Mouse (Mus musculus) T-helper 2 cell (primary cell): ENCODE results near the gene Usp20.

Experiments used
- in situ Hi-C: fragments of 300-600 bp; cut with MboI, MseI; formaldehyde crosslinking; loops from one replicate; pipeline ENCODE4 v1.15.1; 2025; ENCODE audit warnings: high pct_unique_total_duplicates

Gene Usp20

GRCm38 (mm10) chr2:30985111-30986020 lies 3.3 kb downstream of the Usp20 start:
- in situ Hi-C loops, result no loop called here

GRCm38 (mm10) chr2:30990221-30990620 lies 8.1 kb downstream of the Usp20 start:
- in situ Hi-C loops, result no loop called here

DNA sequence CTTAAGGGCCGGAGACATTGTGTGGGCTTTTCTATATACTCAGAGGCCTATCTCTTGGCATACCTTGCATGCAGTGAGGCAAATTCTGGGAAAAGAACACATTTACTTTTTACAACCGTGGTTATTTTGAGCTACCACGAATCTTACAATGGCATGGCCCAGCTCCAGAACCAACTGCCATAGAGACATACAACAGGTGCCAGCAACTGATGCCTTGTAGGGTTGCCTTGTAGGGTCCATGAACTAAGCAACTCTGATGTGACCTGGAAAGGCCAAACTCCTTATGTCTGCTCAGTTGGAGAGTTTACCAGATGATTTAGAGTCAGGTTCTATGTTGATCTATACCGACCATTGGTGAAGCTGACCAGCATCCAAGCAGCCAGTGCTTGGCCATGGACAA lies 12.8 kb downstream of the Usp20 start:
- in situ Hi-C loops, result no loop called here

- in situ Hi-C loops, result no loop called here
Observed at GRCm38 (mm10) chr2:30995432-30995996, 13.4 kb downstream of the Usp20 start.

GRCm38 (mm10) chr2:30998443-30999260 lies 16.6 kb downstream of the Usp20 start:
- in situ Hi-C loops, result no loop called here

DNA sequence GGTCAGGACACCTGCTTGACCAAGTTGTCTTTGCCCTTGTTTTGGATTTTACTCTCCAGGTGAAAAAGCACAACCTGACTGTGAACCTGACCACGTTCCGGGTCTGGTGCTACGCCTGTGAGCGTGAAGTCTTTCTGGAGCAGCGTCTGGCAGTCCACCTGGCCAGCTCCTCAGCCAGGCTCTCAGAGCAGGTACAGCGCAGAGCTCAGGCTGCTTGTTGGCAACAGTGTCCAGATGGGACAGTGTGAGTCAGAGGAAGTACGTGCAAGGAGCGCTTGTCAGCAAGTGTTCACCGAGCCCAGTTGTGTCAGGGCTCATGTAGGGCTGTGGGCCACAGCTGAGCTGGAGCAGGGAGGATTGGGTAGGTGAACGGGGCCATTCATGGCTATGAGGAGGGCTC lies 20.8 kb downstream of the Usp20 start:
- in situ Hi-C loops, result no loop called here

DNA sequence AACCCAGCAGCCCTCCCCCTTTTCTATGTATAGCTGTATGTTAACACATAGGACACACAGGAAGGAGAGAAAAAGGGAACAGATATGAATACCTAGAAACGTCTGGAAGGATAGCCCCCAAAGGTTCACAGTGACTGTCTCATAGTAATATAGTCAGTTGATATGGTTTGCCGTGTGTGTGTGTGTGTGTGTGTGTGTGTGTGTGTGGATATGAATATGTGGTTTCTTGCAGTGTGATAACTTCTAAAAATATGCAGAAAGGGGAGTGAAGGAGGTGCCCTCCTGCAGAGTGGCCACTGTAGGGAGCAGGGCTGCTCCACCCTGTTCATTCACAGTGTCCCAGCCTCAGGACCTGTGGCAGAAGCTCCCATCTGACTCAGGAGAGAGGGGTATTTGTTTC lies 23.4 kb downstream of the Usp20 start:
- in situ Hi-C loops, result no loop called here

GRCm38 (mm10) chr2:31006434-31006833 lies 24.4 kb downstream of the Usp20 start:
- in situ Hi-C loops, result no loop called here

- in situ Hi-C loops, result no loop called here
Observed at GRCm38 (mm10) chr2:31007208-31007607, 25.1 kb downstream of the Usp20 start.

- in situ Hi-C loops, result no loop called here
Observed at GRCm38 (mm10) chr2:31013371-31014120, 31.5 kb downstream of the Usp20 start.

- in situ Hi-C loops, result no loop called here
Observed at GRCm38 (mm10) chr2:31017625-31018317, 35.7 kb downstream of the Usp20 start.

DNA sequence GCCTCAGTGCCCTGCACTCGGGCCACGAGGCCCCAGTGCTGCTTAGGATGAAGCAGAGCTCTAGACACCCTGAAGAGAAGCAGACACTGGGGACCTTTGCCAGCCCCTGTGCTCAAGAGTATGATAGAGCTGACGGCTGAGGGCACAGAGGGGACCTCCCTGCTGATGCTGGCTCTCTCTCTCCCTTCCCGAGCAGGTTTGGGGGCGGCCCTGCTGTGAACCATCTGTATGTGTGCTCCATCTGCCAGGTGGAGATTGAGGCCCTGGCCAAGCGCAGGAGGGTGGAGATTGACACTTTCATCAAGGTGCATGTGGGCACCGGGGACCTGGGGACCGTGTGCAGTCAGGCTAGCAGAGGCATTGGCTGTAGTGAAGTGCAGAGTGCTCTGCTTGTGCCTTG lies 36.4 kb downstream of the Usp20 start:
- in situ Hi-C loops, result no loop called here

DNA sequence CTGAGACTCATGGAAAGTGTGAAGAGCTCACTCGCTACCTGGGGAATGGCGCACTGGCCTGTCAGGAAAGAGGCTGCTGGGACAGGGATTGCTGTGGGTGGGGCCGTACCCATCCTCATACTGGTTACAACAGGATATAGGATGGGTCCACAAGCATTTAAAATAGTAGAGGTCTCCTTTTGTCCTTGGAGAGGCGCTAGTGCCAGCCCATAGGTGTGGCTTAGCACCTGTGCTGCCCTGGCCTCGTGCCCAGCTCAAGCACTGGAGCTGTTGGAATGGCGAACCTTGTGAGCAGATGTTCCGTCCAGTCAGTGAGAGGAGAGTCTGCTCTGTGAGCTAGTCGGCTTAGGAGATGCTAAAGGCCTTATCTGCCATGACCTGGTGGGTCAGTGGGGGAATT lies 36.9 kb downstream of the Usp20 start:
- in situ Hi-C loops, result no loop called here

- in situ Hi-C loops, result no loop called here
Observed at GRCm38 (mm10) chr2:31020202-31020601, 38.1 kb downstream of the Usp20 start.

- in situ Hi-C loops, result no loop called here
Observed at GRCm38 (mm10) chr2:31023940-31024339, 41.9 kb downstream of the Usp20 start.

DNA sequence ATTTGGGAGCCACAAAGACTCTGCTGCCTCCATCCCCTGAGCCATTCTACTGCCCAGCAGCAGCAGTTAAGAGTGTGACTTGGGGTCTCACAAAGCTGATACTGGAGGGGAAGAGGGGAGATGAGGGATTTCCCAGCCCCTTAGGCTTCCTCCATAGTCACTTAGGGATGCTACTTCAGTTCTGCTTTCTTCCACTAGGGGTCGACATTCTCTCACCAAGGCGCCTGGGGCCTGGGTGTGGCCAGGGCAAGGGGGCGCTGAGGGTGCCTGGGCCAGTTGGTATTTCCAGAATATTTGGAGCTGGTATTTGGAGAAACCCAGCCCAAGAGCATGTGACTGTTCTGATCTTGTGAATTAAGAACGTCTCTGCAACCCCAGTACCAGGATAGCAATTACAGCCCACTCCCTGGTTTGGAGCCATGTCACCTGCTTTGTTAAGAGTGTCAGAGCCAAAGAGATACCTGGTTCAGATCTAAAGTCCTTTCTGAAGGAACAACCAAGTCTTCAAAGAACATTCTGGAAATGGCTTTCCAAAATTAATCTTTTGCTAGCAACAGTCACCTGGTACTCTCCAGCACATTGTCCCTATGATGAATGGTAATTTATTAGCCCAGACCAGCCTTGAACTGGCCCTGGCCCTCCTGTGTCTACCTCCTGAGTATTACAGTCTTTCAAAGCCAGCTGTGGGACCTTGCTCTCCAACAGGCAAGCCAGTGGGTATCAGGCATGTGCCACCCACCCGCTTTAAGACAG lies 42.7 kb downstream of the Usp20 start:
- in situ Hi-C loops, result no loop called here

GRCm38 (mm10) chr2:31025458-31025857 lies 43.4 kb downstream of the Usp20 start:
- in situ Hi-C loops, result no loop called here

DNA sequence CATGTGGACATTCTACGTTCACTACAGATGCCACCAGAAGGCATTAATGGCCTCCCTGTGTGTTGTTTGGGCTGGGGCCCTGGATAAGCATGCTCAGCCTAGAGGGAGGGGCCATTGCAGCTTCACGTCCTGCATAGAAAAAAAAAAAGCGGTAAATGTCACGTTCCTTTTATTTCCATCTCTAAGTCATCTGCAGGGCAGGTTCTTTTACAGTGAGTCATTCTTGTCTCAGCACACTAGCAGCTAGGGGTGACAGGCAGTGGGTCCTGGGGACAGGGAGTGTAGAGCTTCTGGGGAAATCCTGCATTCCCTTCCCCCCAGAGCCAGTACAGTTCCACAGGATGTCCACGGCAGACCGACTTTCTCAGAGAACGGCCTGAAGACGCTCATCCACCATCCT lies 44.6 kb downstream of the Usp20 start:
- in situ Hi-C loops, result no loop called here

DNA sequence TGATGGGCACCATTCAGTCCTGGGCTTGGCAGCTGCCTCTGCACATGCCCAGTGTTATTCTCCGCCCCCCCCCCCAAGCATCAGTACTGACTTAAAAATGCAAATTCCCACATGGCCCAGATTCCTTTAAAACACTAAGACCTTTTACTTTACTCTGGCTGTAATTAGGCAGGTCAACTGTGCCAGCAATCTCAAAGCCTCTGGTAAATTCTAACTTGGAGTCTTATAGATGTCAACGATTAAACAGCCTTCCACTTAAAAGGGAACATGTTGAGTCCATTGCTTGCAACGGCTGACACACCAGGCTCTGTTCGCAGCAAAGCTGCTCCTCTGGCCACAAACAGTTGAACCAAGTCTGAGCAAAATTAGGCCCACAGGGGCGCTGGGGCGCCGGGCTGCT lies 49.9 kb downstream of the Usp20 start:
- in situ Hi-C loops, result no loop called here

- in situ Hi-C loops, result no loop called here
Observed at GRCm38 (mm10) chr2:31036811-31037210, 54.7 kb downstream of the Usp20 start.
